Mouse (Mus musculus) heart, adult 9 months (tissue): ENCODE results near the gene Vmn1r38.
"Not testable (repeated sequence)": the region's sequence is repeated elsewhere in the genome, so short reads cannot be mapped to it uniquely, and the experiment has no call there.

Experiments
- DNase-seq, 2 experiments: peaks; one replicate each; pipeline ENCODE4 v3.0.0; 2022; ENCODE audit warnings: low spot score in 2 of 2

Vmn1r38 gene

GRCm38 (mm10) chr6:66782527-66782926 lies at the start of gene Vmn1r38:
Vmn1r38 (minus strand) TSS chr6:66782627.
- DNase-seq: not testable (repeated sequence)

- no peak for DNase-seq
Observed at GRCm38 (mm10) chr6:66810509-66810908, 28.1 kb upstream of the Vmn1r38 start, which contains the start of gene Vmn1r39. Vmn1r39 (minus strand) TSS chr6:66810609.

- DNase-seq: no peak
Observed at GRCm38 (mm10) chr6:66806311-66806710, 23.9 kb upstream of the Vmn1r38 start.

- no peak for DNase-seq
Observed at GRCm38 (mm10) chr6:66805713-66806112, 23.3 kb upstream of the Vmn1r38 start.

- not testable (repeated sequence) for DNase-seq
Observed at GRCm38 (mm10) chr6:66729082-66729481, 53.3 kb downstream of the Vmn1r38 start, which contains the start of gene Vmn1r37. Vmn1r37 (plus strand) TSS chr6:66729382.
